Mouse (Mus musculus) G1E (cell line): ENCODE results near the gene Hcfc2. TPM values are rescaled to one million over a fixed set of nuclear protein-coding genes. Genes with fewer than 3 reads are reported as not detected.

ENCODE experiments used
- ATAC-seq: 2 replicates; pipeline ENCODE4 v1.8.0; 2016; ENCODE audit warnings: mild to moderate bottlenecking; ENCODE audit not compliant: insufficient number of reproducible peaks, poor library complexity, low FRiP score, severe bottlenecking; ENCODE audit errors: extremely low read depth
- DNase-seq: peaks from one replicate; pipeline ENCODE4 v3.0.0; 2012; ENCODE audit warnings: low spot score
- H3K27me3 ChIP-seq: 2 replicates; pipeline ENCODE4 v1.6.1; 2012; ENCODE audit warnings: mild to moderate bottlenecking, low read length, inconsistent platforms; ENCODE audit not compliant: insufficient read depth
- H3K36me3 ChIP-seq: replicated peaks from 2 replicates; pipeline ENCODE3; 2012; ENCODE audit warnings: mild to moderate bottlenecking, inconsistent platforms
- H3K4me1 ChIP-seq: 2 replicates; pipeline ENCODE4 v1.6.1; 2012; ENCODE audit warnings: low read depth, low read length, inconsistent platforms, mixed read lengths; ENCODE audit not compliant: insufficient read depth
- H3K4me3 ChIP-seq: 2 replicates; pipeline ENCODE4 v1.5.1; 2012; ENCODE audit warnings: low read depth, mild to moderate bottlenecking, inconsistent platforms, low read length, moderate library complexity, mixed read lengths
- H3K9me3 ChIP-seq: replicated peaks from 2 replicates; pipeline ENCODE4 v1.6.1; 2012; ENCODE audit warnings: inconsistent platforms
- CTCF ChIP-seq: IDR thresholded peaks from 2 replicates; pipeline ENCODE4 v1.5.1; 2012; ENCODE audit warnings: low read depth, low read length, inconsistent platforms, mixed read lengths
- GATA1 ChIP-seq: IDR thresholded peaks from 2 replicates; pipeline ENCODE4 v1.6.1; 2012; ENCODE audit warnings: borderline replicate concordance, low read length, inconsistent platforms, mixed read lengths
- GATA2 ChIP-seq: IDR thresholded peaks from 2 replicates; pipeline ENCODE4 v1.6.1; 2012; ENCODE audit warnings: low read depth, low read length, inconsistent platforms, borderline replicate concordance
- POLR2AphosphoS5 ChIP-seq: IDR thresholded peaks from 2 replicates; pipeline ENCODE4 v1.6.1; 2012; ENCODE audit warnings: low read depth, low read length, inconsistent platforms; ENCODE audit not compliant: insufficient replicate concordance
- TAL1 ChIP-seq: conservative IDR thresholded peaks from 2 replicates; pipeline ENCODE4 v1.6.1; 2012; ENCODE audit warnings: low read depth, low read length, inconsistent platforms, mixed read lengths
- polyA plus RNA-seq: library from polyadenylated mRNA; stranded (reverse); fragments of >175 nt; gene quantifications from 2 replicates; pipeline ENCODE4 v1.2.3, GENCODE M21; 2012
- total RNA-seq, 2 experiments: library from RNA; stranded (forward) in 1 of 2; stranded (reverse) in 1 of 2; fragments of 200-1000 nt in 1 of 2; fragments of >200 nt in 1 of 2; fragmentation: Nextera tagmentation in 1 of 2; gene quantifications; 2 replicates each; pipeline ENCODE4 v1.2.3; 2014 to 2017

Gene Hcfc2
- total and polyA plus RNA-seq, 3 experiments, result 3.6 to 75.2 (median 48.3) TPM

- no peak for TF ChIP-seq GATA2
- TF ChIP-seq TAL1, result no peak
- TF ChIP-seq POLR2AphosphoS5, result no peak
- TF ChIP-seq GATA1, result no peak
- TF ChIP-seq CTCF, result no peak
- Histone ChIP-seq H3K4me1 (peaks cover 10% of the 10 kb centered on the region; the same call in 1 of the 2 replicates), H3K9me3 (peaks cover 4% of the 10 kb centered on the region; the same call in 1 of the 2 replicates), H3K4me3 (no peak overlapping the region), H3K27me3 (peaks cover 11% of the 10 kb centered on the region; the same call in 1 of the 2 replicates), H3K36me3 (no peaks in the 10 kb centered on the region)
- no peak for ATAC-seq
- DNase-seq, result no peak
These were observed 93.2 kb downstream of the Hcfc2 start for GRCm38 (mm10) chr10:82789181-82789580.

- DNase-seq, result no peak
- Histone ChIP-seq H3K27me3 (peaks cover 20% of the 10 kb centered on the region), H3K4me1 (peaks cover 16% of the 10 kb centered on the region), H3K9me3 (peaks cover 4% of the 10 kb centered on the region; the same call in 1 of the 2 replicates), H3K36me3 (no peaks in the 10 kb centered on the region), H3K4me3 (no peak overlapping the region)
- TF ChIP-seq GATA1 (no peak), POLR2AphosphoS5 (no peak), CTCF (no peak), TAL1 (no peak), GATA2 (no peak)
- no peak for ATAC-seq
These were observed 94.5 kb downstream of the Hcfc2 start for GRCm38 (mm10) chr10:82790504-82790903.

DNA sequence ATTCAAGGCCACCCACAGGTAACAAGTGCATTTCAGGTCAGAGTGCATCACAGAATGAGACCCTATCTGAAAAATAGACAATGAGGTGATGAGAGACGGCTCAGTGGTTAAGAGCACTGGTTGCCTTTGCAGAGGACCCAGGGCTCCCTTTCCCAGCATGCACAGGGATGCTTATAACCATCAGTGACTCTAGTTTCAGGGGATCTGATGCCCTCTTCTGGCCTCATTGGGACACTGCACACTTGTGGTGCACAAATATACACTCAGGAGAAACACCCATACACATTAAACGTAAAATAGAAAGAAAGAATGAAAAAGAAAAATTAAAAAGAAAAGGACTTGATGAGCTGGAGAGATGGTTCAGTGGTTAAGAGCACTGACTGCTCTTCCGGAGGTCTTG, 95.8 kb downstream of the Hcfc2 start:
- ATAC-seq (no peak), DNase-seq (no peak)
- H3K4me3 ChIP-seq, result no peak overlapping the region
- no peaks in the 10 kb centered on the region for H3K36me3 ChIP-seq
- peaks cover 25% of the 10 kb centered on the region for H3K27me3 ChIP-seq
- TF ChIP-seq GATA2, result no peak
- TF ChIP-seq TAL1, result no peak
- no peak for TF ChIP-seq POLR2AphosphoS5
- TF ChIP-seq GATA1, result no peak
- no peak for TF ChIP-seq CTCF
- H3K9me3 ChIP-seq, result peaks cover 4% of the 10 kb centered on the region; the same call in 1 of the 2 replicates
- peaks cover 18% of the 10 kb centered on the region for H3K4me1 ChIP-seq

Other genes with a start within 250 kb of the Hcfc2 start
- not detected in 2 replicates for gene Gm1553, start 203.5 kb upstream of the Hcfc2 start, total RNA-seq (2014; fragmentation: Nextera tagmentation)
- not detected in 2 replicates for gene Gm1553, start 203.5 kb upstream of the Hcfc2 start, total RNA-seq (2017)
- not detected in 2 replicates for gene Gm1553, start 203.5 kb upstream of the Hcfc2 start, polyA plus RNA-seq
- gene 1190007I07Rik, start 72.9 kb upstream of the Hcfc2 start, total RNA-seq (2014; fragmentation: Nextera tagmentation), result 4.1 and 10.5 TPM in 2 replicates
- 54.8 and 55.8 TPM in 2 replicates for gene 1190007I07Rik, start 72.9 kb upstream of the Hcfc2 start, total RNA-seq (2017)
- 58.5 and 59.5 TPM in 2 replicates for gene 1190007I07Rik, start 72.9 kb upstream of the Hcfc2 start, polyA plus RNA-seq
- gene Tdg, start 66.3 kb upstream of the Hcfc2 start, total RNA-seq (2014; fragmentation: Nextera tagmentation), result 40.9 and 62.2 TPM in 2 replicates
- gene Tdg, start 66.3 kb upstream of the Hcfc2 start, total RNA-seq (2017), result 15.7 and 18.8 TPM in 2 replicates
- 16.7 and 16.9 TPM in 2 replicates for gene Tdg, start 66.3 kb upstream of the Hcfc2 start, polyA plus RNA-seq
- 0.29 TPM in 1 of 2 replicates, not detected in the other for gene Glt8d2, start 5.5 kb upstream of the Hcfc2 start, total RNA-seq (2014; fragmentation: Nextera tagmentation)
- 0.33 and 0.41 TPM in 2 replicates for gene Glt8d2, start 5.5 kb upstream of the Hcfc2 start, total RNA-seq (2017)
- gene Glt8d2, start 5.5 kb upstream of the Hcfc2 start, polyA plus RNA-seq, result not detected in 2 replicates
- gene Nfyb, start 68.0 kb downstream of the Hcfc2 start, total RNA-seq (2014; fragmentation: Nextera tagmentation), result 51.9 and 70.4 TPM in 2 replicates
- 76.8 and 87.4 TPM in 2 replicates for gene Nfyb, start 68.0 kb downstream of the Hcfc2 start, total RNA-seq (2017)
- gene Nfyb, start 68.0 kb downstream of the Hcfc2 start, polyA plus RNA-seq, result 26.1 and 33.9 TPM in 2 replicates
- gene Txnrd1, start 137.8 kb downstream of the Hcfc2 start, total RNA-seq (2014; fragmentation: Nextera tagmentation), result 60.8 and 73.1 TPM in 2 replicates
- 83.1 and 88.7 TPM in 2 replicates for gene Txnrd1, start 137.8 kb downstream of the Hcfc2 start, total RNA-seq (2017)
- 83.9 and 114 TPM in 2 replicates for gene Txnrd1, start 137.8 kb downstream of the Hcfc2 start, polyA plus RNA-seq
- 7.6 and 8.0 TPM in 2 replicates for gene Eid3, start 170.5 kb downstream of the Hcfc2 start, total RNA-seq (2014; fragmentation: Nextera tagmentation)
- gene Eid3, start 170.5 kb downstream of the Hcfc2 start, total RNA-seq (2017), result 3.3 and 4.5 TPM in 2 replicates
- gene Eid3, start 170.5 kb downstream of the Hcfc2 start, polyA plus RNA-seq, result 0.26 and 0.28 TPM in 2 replicates